In genomic region chr1:182908050-182909036, GRCm38 (mm10) we compare ENCODE assay signal across 8 mouse cellular contexts. TPM values are rescaled to one million over a fixed set of nuclear protein-coding genes. Genes with fewer than 3 reads are reported as not detected.
DNase-seq lines count a peak whose midpoint lies in the region; ATAC-seq lines count a peak whose summit lies in the region.

No protein-coding gene starts in this region.

- H3K4me3 ChIP-seq in brown adipose tissue, adult 24 weeks (ENCODE audit: insufficient read depth, low read depth, low read length), result no peak overlapping the region
- no peak overlapping the region for H3K4me3 ChIP-seq in forebrain, embryonic 13.5 days
- H3K4me3 ChIP-seq in heart, embryonic 15.5 days, result peak overlapping the region; percentile 15; the same call in 1 of the 2 replicates
- H3K4me3 ChIP-seq in liver, embryonic 11.5 days (ENCODE audit: low read depth, low read length), result no peak overlapping the region
- H3K4me3 ChIP-seq in stomach, embryonic 16.5 days (replicated peaks; ENCODE audit: low read length), result no peak overlapping the region

- 0 out of 2 replicates have a peak, but pooled peaks cover 5% of the 10 kb centered on the region for H3K9me3 ChIP-seq in forebrain, embryonic 13.5 days (replicated peaks)
- no peaks in the 10 kb centered on the region; the same call in 1 of the 2 replicates for H3K9me3 ChIP-seq in heart, embryonic 15.5 days (replicated peaks)
- no peaks in the 10 kb centered on the region for H3K9me3 ChIP-seq in liver, embryonic 11.5 days (ENCODE audit: control insufficient read depth, low read length)
- H3K9me3 ChIP-seq in stomach, embryonic 16.5 days (replicated peaks; ENCODE audit: control insufficient read depth, low read length), result 0 out of 2 replicates have a peak, but pooled peaks cover 3% of the 10 kb centered on the region

- DNase-seq in 3134 (ENCODE audit: extremely low read depth, insufficient read length, low spot score), result peak; percentile 90
- peak; percentile 92 to 95 for DNase-seq in kidney, postnatal 25 days
- peak; percentile 71 for DNase-seq in liver, embryonic 11.5 days (ENCODE audit: low spot score)
- DNase-seq in monocyte, adult 2 months (ENCODE audit: low read depth in 1 of 2, low spot score in 2 of 2), result peak; percentile 92

- 0 out of 2 replicates have a peak overlapping the region, but pooled peaks have one; percentile 2 for H3K9ac ChIP-seq in forebrain, embryonic 13.5 days
- no peak overlapping the region for H3K9ac ChIP-seq in heart, embryonic 15.5 days
- H3K9ac ChIP-seq in liver, embryonic 11.5 days (ENCODE audit: low read depth, low read length), result no peak overlapping the region
- peak overlapping the region; percentile 58; the same call in 1 of the 2 replicates for H3K9ac ChIP-seq in stomach, embryonic 16.5 days (ENCODE audit: low read length)

- peak; percentile 91 for ATAC-seq in forebrain, embryonic 13.5 days
- peak; percentile 96 for ATAC-seq in heart, embryonic 15.5 days (replicated peaks; ENCODE audit: insufficient number of reproducible peaks, insufficient read depth, low FRiP score, low read depth)
- peak; percentile 73 for ATAC-seq in liver, embryonic 11.5 days (replicated peaks; ENCODE audit: low FRiP score)
- ATAC-seq in stomach, embryonic 16.5 days (ENCODE audit: insufficient read depth, low FRiP score), result peak; percentile 92

- no peaks in the 10 kb centered on the region for H3K36me3 ChIP-seq in forebrain, embryonic 13.5 days (ENCODE audit: poor library complexity, severe bottlenecking)
- H3K36me3 ChIP-seq in heart, embryonic 15.5 days, result no peaks in the 10 kb centered on the region
- H3K36me3 ChIP-seq in liver, embryonic 11.5 days (ENCODE audit: control insufficient read depth, insufficient read depth, low read length), result no peaks in the 10 kb centered on the region
- H3K36me3 ChIP-seq in stomach, embryonic 16.5 days (ENCODE audit: control insufficient read depth, insufficient read depth, low read length), result no peaks in the 10 kb centered on the region

- H3K4me2 ChIP-seq in forebrain, embryonic 13.5 days, result peak overlapping the region; percentile 18; the same call in 1 of the 2 replicates
- H3K4me2 ChIP-seq in heart, embryonic 15.5 days, result peak overlapping the region; percentile 46
- H3K4me2 ChIP-seq in liver, embryonic 11.5 days, result no peak overlapping the region
- H3K4me2 ChIP-seq in stomach, embryonic 16.5 days (ENCODE audit: low read depth, low read length), result peak overlapping the region; percentile 32; the same call in 1 of the 2 replicates

- no peaks in the 10 kb centered on the region for H3K4me1 ChIP-seq in brown adipose tissue, adult 24 weeks (ENCODE audit: control insufficient read depth, insufficient read depth, insufficient read length, low read length)
- peaks cover 14% of the 10 kb centered on the region for H3K4me1 ChIP-seq in forebrain, embryonic 13.5 days
- H3K4me1 ChIP-seq in heart, embryonic 15.5 days (replicated peaks), result peaks cover 36% of the 10 kb centered on the region
- H3K4me1 ChIP-seq in liver, embryonic 11.5 days (replicated peaks; ENCODE audit: control insufficient read depth, insufficient read depth, low read length), result peaks cover 9% of the 10 kb centered on the region
- peaks cover 13% of the 10 kb centered on the region for H3K4me1 ChIP-seq in stomach, embryonic 16.5 days (ENCODE audit: control insufficient read depth, insufficient read depth, low read length)

- 0 out of 2 replicates have a peak overlapping the region, but pooled peaks have one; percentile 16 for H3K27ac ChIP-seq in brown adipose tissue, adult 24 weeks (replicated peaks; ENCODE audit: low read depth, low read length)
- H3K27ac ChIP-seq in forebrain, embryonic 13.5 days, result no peak overlapping the region
- H3K27ac ChIP-seq in heart, embryonic 15.5 days, result peak overlapping the region; percentile 80
- H3K27ac ChIP-seq in liver, embryonic 11.5 days (ENCODE audit: low read depth, low read length), result 0 out of 2 replicates have a peak overlapping the region, but pooled peaks have one; percentile 13
- H3K27ac ChIP-seq in stomach, embryonic 16.5 days (ENCODE audit: low read length), result peak overlapping the region; percentile 73

- 21% methylated on average over 14 of the region's 14 CpGs for WGBS in forebrain, embryonic 13.5 days
- WGBS in heart, embryonic 15.5 days, result 13% methylated on average over 14 of the region's 14 CpGs
- 19% methylated on average over 14 of the region's 14 CpGs for WGBS in liver, embryonic 11.5 days
- WGBS in stomach, embryonic 16.5 days, result 13% methylated on average over 14 of the region's 14 CpGs

- H3K27me3 ChIP-seq in forebrain, embryonic 13.5 days, result no peaks in the 10 kb centered on the region
- H3K27me3 ChIP-seq in heart, embryonic 15.5 days, result no peaks in the 10 kb centered on the region
- no peaks in the 10 kb centered on the region for H3K27me3 ChIP-seq in liver, embryonic 11.5 days (replicated peaks; ENCODE audit: control insufficient read depth, insufficient read depth, low read length)
- no peaks in the 10 kb centered on the region for H3K27me3 ChIP-seq in stomach, embryonic 16.5 days (ENCODE audit: control insufficient read depth, insufficient read depth, low read length)

RNA-seq across cellular contexts. Expression of gene Tlr5, which starts 46.2 kb away (rescaled TPM):
- polyA plus RNA-seq in brown adipose tissue, adult 24 weeks (2012; ENCODE audit: insufficient read depth, insufficient read length, missing spikeins), result 4.6 and 9.2 TPM in 2 replicates
- 0.13 and 0.34 TPM in 2 replicates for polyA plus RNA-seq in forebrain, embryonic 13.5 days (2015; fragmentation: Nextera tagmentation; extraction: Ambion mirVana)
- polyA plus RNA-seq in heart, embryonic 15.5 days (2015; fragmentation: Nextera tagmentation; extraction: Ambion mirVana), result 1.8 and 2.4 TPM in 2 replicates
- polyA plus RNA-seq in liver, embryonic 11.5 days (2014; fragmentation: Nextera tagmentation; extraction: Ambion mirVana), result 0.48 and 0.49 TPM in 2 replicates
- 2.5 and 4.0 TPM in 2 replicates for polyA plus RNA-seq in stomach, embryonic 16.5 days (2015; fragmentation: Nextera tagmentation; extraction: Ambion mirVana)

Comparison
In these comparisons a context has a peak if more than half of its experiments do, and no peak if none do; other contexts are left out.
1. H3K9ac ChIP-seq: peak in forebrain, embryonic 13.5 days (single experiment) and stomach, embryonic 16.5 days (single experiment); none in heart, embryonic 15.5 days (single experiment) and liver, embryonic 11.5 days (single experiment).
2. Peak in every context shown above with its lines, with median percentiles within 50 percentile points of each other: DNase-seq and ATAC-seq.